Mouse (Mus musculus) thymus, adult 2 months (tissue): Measurements from ENCODE around the gene Ccdc152. TPM values are rescaled to one million over a fixed set of nuclear protein-coding genes. Genes with fewer than 3 reads are reported as not detected.
"Not testable (repeated sequence)": the region's sequence is repeated elsewhere in the genome, so short reads cannot be mapped to it uniquely, and the experiment has no call there.

ENCODE experiments used
- DNase-seq: peaks from one replicate; pipeline ENCODE4 v3.0.0; 2021
- H3K27ac ChIP-seq: fragments of 200-500 bp; 2 replicates; pipeline ENCODE4 v1.5.1; 2012; ENCODE audit warnings: low read length, control low read depth; ENCODE audit not compliant: control insufficient read depth, insufficient read depth
- H3K27me3 ChIP-seq: fragments of 200-500 bp; 2 replicates; pipeline ENCODE4 v1.6.1; 2012; ENCODE audit warnings: mild to moderate bottlenecking, low read length, moderate library complexity, mixed read lengths; ENCODE audit not compliant: control insufficient read depth, insufficient read depth
- H3K36me3 ChIP-seq: fragments of 200-500 bp; 2 replicates; pipeline ENCODE4 v1.6.1; 2012; ENCODE audit warnings: mild to moderate bottlenecking, low read length, moderate library complexity; ENCODE audit not compliant: control insufficient read depth, insufficient read depth
- H3K4me1 ChIP-seq: fragments of 200-500 bp; replicated peaks from 2 replicates; pipeline ENCODE4 v1.6.1; 2012; ENCODE audit warnings: low read length; ENCODE audit not compliant: control insufficient read depth, insufficient read depth
- H3K4me3 ChIP-seq: fragments of 200-500 bp; 2 replicates; pipeline ENCODE4 v1.5.1; 2012; ENCODE audit warnings: mild to moderate bottlenecking, low read length, control low read depth, moderate library complexity; ENCODE audit not compliant: control insufficient read depth, insufficient read depth
- CTCF ChIP-seq: fragments of 200-500 bp; IDR thresholded peaks from 2 replicates; pipeline ENCODE4 v1.5.1; 2012; ENCODE audit warnings: mild to moderate bottlenecking, control low read depth, low read length, moderate library complexity, borderline replicate concordance; ENCODE audit not compliant: control insufficient read depth, poor library complexity, insufficient read depth; ENCODE audit errors: extremely low read depth
- POLR2A ChIP-seq: fragments of 200-500 bp; IDR thresholded peaks from 2 replicates; pipeline ENCODE4 v1.6.1; 2012; ENCODE audit warnings: mild to moderate bottlenecking, low read length, control low read depth, moderate library complexity; ENCODE audit not compliant: control insufficient read depth, poor library complexity, insufficient read depth; ENCODE audit errors: extremely low read depth
- WGBS: fragments of 180-500 bp; shearing (Covaris S2); methylation state at CpG from one replicate; pipeline ENCODE4 v1.1.7; 2018; 5-methylcytosine and 5-hydroxymethylcytosine counted together
- polyA plus RNA-seq: library from polyadenylated mRNA; depleted of rRNA; stranded (reverse); fragments of >200 nt; gene quantifications from 2 replicates; pipeline ENCODE4 v1.2.3, GENCODE M21; 2012

Ccdc152 gene
- polyA plus RNA-seq, 1 experiment, result 0.80 TPM

GRCm38 (mm10) chr15:3251718-3252067 lies 51.6 kb downstream of the Ccdc152 start:
- no peak for DNase-seq
- Histone ChIP-seq H3K36me3 (no peaks in the 10 kb centered on the region), H3K27me3 (no peaks in the 10 kb centered on the region), H3K4me1 (no peaks in the 10 kb centered on the region), H3K4me3 (no peak overlapping the region), H3K27ac (no peak overlapping the region)
- TF ChIP-seq CTCF (no peak), POLR2A (no peak)

GRCm38 (mm10) chr15:3251031-3251717 lies 52.2 kb downstream of the Ccdc152 start:
- TF ChIP-seq POLR2A, result no peak
- no peak for TF ChIP-seq CTCF
- Histone ChIP-seq H3K36me3 (no peaks in the 10 kb centered on the region), H3K4me3 (no peak overlapping the region), H3K4me1 (no peaks in the 10 kb centered on the region), H3K27me3 (no peaks in the 10 kb centered on the region), H3K27ac (no peak overlapping the region)
- DNase-seq, result no peak
- WGBS, result 95% methylated on average over 3 of the region's 3 CpGs

- Histone ChIP-seq H3K4me1 (no peaks in the 10 kb centered on the region), H3K27ac (no peak overlapping the region), H3K4me3 (no peak overlapping the region), H3K27me3 (no peaks in the 10 kb centered on the region), H3K36me3 (no peaks in the 10 kb centered on the region)
- no peak for TF ChIP-seq POLR2A
- WGBS, result 90% methylated on average over 2 of the region's 2 CpGs
- no peak for DNase-seq
Measured at GRCm38 (mm10) chr15:3250620-3251019, 52.7 kb downstream of the Ccdc152 start.

GRCm38 (mm10) chr15:3245036-3245435 lies 58.3 kb downstream of the Ccdc152 start:
- not testable (repeated sequence) for H3K36me3 ChIP-seq, H3K27ac ChIP-seq, H3K4me1 ChIP-seq, H3K4me3 ChIP-seq, H3K27me3 ChIP-seq, DNase-seq
- WGBS, result 89% methylated on average over 10 of the region's 10 CpGs

- 100% methylated on average over 1 of the region's 1 CpGs for WGBS
- Histone ChIP-seq H3K4me3 (no peak overlapping the region), H3K27me3 (no peaks in the 10 kb centered on the region), H3K27ac (no peak overlapping the region), H3K36me3 (no peaks in the 10 kb centered on the region), H3K4me1 (peaks cover 8% of the 10 kb centered on the region)
- DNase-seq, result no peak
- TF ChIP-seq POLR2A, result no peak
- no peak for TF ChIP-seq CTCF
Measured at GRCm38 (mm10) chr15:3237963-3238362, 65.4 kb downstream of the Ccdc152 start.

GRCm38 (mm10) chr15:3236338-3236737 lies 67.0 kb downstream of the Ccdc152 start:
- WGBS, result 92% methylated on average over 2 of the region's 2 CpGs
- no peak overlapping the region for H3K27ac ChIP-seq

GRCm38 (mm10) chr15:3233837-3234551 lies 69.3 kb downstream of the Ccdc152 start:
- peaks cover 8% of the 10 kb centered on the region for H3K4me1 ChIP-seq
- WGBS, result 40% methylated on average over 3 of the region's 3 CpGs
- H3K36me3 ChIP-seq, result no peaks in the 10 kb centered on the region
- DNase-seq, result no peak
- no peaks in the 10 kb centered on the region for H3K27me3 ChIP-seq
- no peak overlapping the region for H3K27ac ChIP-seq
- TF ChIP-seq POLR2A (no peak), CTCF (no peak)
- H3K4me3 ChIP-seq, result no peak overlapping the region

More at GRCm38 (mm10) chr15:3236338-3236737, 67.0 kb downstream of the Ccdc152 start:
- no peaks in the 10 kb centered on the region for H3K36me3 ChIP-seq
- peaks cover 8% of the 10 kb centered on the region for H3K4me1 ChIP-seq
- no peak overlapping the region for H3K4me3 ChIP-seq
- no peak for DNase-seq
- no peaks in the 10 kb centered on the region for H3K27me3 ChIP-seq
- no peak for TF ChIP-seq POLR2A
- TF ChIP-seq CTCF, result no peak
